Mouse (Mus musculus) frontal cortex, adult 2 months (tissue): Measurements from ENCODE around the gene Klhl26. TPM values are rescaled to one million over a fixed set of nuclear protein-coding genes. Genes with fewer than 3 reads are reported as not detected.
"Not testable (repeated sequence)": the region's sequence is repeated elsewhere in the genome, so short reads cannot be mapped to it uniquely, and the experiment has no call there.

Source experiments
- DNase-seq, 2 experiments: peaks; one replicate each; pipeline ENCODE4 v3.0.0; 2022; ENCODE audit warnings: low spot score in 1 of 2; ENCODE audit errors: extremely low spot score in 1 of 2
- polyA plus RNA-seq: library from polyadenylated mRNA; depleted of rRNA; stranded (reverse); fragments of >200 nt; gene quantifications from 2 replicates; pipeline ENCODE4 v1.2.3, GENCODE M21; 2012; rRNA removed

Klhl26 gene
- polyA plus RNA-seq = 59.4 and 59.6 TPM in 2 replicates

DNA sequence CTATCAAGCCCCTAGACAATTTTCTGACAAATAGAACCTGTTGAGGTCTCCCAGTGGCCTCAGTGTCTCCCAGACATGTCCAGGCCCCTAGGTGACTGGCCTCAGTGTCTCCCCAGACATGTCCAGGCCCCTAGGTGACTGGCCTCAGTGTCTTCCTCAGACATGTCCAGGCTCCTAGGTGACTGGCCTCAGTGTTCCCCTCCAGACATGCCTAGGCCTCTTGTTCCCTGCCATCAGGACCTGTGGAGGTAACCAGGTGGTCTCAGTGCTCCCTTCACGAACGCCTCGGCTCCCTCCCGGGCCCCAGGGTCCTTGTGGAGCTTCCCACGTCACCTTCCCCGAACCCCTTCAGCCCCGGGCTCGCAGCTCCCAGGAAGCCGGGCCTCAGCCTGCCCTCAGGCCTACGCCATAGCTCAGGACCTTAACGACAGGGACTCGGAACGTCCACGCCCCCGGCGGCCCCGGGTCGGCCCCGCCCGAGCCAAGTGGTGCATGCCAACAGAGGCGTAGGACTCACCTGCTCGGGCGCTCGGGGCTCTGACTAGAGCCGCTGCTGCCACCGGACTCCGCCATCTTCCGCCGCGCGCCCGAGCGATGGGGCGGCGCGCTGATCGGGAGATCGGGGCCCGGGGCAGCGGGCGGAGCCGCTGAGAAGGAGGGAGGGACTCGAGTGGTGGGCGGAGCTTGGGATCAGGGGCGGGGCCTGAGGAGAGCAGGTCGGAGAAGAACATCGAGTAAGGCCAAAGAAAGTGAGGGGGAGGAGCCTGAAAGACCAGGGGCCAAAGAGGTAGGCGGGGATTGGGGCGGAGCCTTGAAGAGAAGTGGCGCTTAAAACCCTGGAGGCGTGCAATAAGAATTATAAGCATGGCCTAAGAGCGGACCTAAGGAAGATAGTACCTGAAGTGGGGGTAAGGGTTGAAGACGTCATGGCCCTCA lies at the start of gene Klhl26:
Klhl26 (minus strand) TSS at position 636 of the 936 bp plus-strand sequence.
- DNase-seq = peak; percentile 80 to 90

DNA sequence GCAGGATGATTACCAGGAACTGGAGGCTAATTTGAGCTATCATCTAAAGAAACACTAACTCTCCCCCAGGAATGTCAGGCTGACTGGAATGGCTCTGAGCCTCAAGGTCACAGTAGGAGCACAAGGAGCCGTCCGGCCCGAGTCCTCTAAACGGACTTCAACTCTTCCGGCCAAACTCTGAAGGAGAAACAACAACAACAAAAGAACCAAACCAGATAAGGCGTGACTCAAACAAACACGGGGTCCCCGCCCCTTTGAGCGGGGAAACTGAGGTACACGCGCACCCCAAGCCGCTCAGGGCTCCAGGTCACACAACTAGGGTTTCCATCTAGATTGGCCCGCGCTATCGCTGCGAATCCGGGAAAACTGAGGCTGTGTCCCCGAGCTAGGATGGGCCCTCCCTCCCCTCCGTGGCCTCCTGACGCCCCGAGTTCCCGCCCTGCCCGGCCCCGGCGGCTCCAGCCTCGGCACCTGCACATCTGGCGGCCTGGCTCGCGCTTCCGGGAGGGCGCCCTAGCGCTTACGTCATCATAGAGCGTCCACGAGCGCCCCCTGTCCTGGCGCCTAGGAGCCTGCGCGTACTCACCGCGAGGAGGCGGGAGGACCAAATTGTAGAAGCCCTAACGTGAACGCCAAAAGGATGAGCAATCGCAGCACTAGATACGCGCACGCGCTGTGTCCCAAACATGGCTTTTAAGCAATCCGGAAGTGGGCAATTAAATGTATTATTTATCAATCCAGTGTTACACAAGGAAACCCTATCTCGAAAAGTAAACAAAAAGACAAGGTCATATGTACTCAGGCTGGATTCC lies 46.0 kb upstream of the Klhl26 start:
- DNase-seq = peak; percentile 92 to 97

DNA sequence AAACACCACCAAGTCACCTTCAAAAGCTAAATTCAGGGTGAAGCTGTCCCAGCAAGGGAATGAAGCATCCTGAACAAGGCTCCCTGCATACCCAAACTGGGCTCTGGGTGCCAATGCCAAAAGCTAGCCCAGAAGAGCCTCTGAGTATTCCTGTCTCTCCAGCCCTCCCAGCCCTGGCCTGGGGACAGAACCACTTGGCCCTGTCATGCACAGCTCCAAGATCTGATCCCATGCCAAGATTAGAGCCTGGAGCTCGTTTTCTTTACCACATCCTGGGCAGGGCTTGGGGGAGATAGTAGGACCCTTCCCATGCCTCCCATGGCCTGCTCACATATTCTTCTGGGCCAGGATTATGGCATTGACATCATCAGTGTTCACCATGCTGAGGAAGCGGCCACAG lies 42.8 kb upstream of the Klhl26 start:
- no peak for DNase-seq

DNA sequence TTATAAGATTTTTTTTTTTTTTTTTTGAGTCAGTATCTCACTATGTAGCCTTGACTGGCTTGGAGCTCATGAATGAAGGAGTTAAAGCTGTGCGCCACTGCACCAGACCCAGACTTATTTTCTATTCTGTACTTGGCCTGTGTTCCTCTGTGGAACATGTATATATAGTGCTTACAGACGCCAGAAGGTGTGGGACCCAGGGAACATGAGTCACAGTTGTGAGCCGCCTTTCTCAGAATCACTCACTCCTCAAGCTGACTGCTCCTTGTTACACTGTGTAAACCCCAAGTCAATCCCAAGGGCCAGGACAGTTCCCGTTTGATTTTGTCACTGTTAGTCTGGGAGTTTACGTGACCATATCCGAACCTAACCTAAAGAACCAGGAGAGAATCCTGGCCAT lies 42.3 kb upstream of the Klhl26 start:
- DNase-seq = peak in 1 of 2 experiments; percentile 51

DNA sequence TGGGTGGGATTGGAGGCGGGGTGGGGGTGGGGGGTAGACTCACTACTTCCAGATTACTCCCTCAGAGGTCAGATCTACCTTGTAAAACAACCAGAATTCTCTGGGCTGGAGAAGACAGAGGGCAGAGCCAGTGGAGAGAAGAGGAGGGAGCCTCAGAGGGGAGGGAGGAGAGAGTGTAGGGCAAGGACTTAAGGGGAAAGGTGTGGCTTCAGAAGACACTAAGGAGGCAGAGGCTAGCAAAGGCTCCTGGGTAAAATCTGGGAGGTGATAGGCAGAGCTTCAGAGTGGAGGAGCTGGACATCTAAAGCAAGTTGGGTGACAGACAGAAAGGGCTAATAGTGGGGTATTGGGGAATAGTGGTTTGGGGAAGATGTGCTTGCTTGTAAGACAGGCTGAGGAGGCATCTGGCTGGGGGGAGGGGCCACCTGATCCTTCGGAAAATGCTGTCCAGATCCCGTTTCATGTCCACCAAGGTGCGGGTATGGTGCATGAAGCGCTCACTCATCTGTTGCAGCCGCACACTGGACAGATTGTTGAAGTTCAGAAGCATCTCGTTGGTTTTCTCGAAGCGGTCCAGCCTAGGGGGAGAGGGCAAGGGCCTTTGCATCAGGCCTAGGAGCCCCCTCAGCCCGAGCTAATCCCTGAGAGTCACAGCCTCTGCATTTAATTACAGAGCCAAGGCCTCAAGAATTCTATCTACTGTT lies 41.3 kb upstream of the Klhl26 start:
- no peak for DNase-seq

DNA sequence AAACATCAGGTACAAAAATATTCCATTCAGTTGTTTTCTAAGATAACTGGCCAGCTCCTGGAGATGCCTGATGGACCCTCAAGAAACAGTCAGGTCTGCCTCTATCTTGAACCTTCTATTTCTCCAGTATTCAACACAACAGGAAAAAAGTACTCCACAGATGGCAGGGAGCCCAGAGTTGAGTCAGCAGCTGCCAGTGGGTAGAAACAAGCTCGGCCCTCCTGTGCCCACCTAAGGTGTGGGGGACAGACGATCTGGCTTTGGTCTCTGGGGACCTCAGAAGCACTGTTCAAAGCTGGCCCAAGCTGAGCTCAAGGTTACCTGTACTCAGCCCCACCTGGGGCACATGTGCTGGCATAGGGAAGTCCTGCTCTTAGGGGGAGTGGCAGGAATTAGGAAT lies 36.7 kb upstream of the Klhl26 start:
- peak in 1 of 2 experiments; percentile 78 for DNase-seq

DNA sequence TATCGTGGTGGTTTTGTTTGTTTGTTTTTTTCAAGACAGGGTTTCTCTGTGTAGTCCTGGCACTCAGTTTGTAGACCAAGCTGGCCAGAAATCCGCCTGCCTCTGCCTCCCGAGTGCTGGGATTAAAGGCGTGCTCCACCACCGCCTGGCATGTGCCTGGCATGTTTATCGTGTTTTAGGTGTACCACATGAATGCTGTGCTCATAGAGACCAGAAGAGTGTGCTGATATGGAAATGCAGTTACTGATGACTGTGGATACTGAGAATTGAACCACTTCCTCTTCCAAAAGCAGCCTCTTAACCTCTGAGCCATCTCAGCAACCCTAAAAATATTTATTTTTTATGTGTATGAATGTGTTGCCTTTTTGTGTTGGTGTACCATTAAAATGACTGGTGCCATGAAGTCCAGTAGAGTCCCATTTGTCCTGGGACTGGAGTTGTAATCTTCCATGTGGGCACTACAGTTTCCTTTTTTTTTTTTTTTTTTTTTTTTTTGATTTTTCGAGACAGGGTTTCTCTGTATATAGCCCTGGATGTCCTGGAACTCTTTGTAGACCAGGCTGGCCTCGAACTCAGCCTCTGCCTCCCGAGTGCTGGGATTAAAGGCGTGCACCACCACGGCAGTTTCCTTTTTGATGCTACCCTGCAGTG lies 35.6 kb upstream of the Klhl26 start:
- DNase-seq = no peak

DNA sequence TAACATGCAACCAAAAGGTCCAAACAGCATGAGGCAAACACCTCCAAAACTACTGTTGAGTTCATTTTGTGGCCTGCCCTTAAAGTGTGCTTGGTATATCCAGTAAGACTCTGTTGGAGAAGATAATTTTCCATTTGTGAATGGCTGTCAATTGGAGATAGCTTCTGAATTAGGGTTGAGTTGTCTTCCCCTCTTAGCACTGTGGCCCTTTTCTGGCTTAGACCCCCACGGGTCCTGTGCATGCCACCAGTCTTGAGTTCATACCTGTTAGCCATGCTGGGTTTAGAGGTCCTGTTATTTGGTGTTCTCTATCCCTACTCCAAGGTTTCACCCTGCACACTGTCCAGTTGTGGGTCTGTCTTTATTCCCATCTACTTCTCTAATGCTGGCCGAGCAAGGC lies 35.0 kb upstream of the Klhl26 start:
- DNase-seq = no peak

DNA sequence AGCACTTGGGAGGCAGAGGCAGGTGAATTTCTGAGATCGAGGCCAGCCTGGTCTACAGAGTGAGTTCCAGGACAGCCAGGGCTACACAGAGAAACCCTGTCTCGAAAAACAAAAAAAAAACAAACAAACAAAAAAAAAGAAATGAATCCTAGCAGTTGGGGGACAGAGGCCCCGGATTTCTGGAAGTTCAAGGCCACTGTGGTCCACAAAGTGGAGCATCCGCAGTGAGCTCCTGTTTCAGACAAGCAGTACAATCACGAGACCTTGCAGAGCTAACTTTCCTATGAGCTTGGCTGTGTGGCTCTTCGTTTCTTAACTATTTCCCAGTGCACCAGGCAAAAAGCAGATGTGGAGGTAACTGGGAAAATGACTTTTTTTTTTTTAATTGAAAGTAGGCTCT lies 34.4 kb upstream of the Klhl26 start:
- DNase-seq = not testable (repeated sequence)

DNA sequence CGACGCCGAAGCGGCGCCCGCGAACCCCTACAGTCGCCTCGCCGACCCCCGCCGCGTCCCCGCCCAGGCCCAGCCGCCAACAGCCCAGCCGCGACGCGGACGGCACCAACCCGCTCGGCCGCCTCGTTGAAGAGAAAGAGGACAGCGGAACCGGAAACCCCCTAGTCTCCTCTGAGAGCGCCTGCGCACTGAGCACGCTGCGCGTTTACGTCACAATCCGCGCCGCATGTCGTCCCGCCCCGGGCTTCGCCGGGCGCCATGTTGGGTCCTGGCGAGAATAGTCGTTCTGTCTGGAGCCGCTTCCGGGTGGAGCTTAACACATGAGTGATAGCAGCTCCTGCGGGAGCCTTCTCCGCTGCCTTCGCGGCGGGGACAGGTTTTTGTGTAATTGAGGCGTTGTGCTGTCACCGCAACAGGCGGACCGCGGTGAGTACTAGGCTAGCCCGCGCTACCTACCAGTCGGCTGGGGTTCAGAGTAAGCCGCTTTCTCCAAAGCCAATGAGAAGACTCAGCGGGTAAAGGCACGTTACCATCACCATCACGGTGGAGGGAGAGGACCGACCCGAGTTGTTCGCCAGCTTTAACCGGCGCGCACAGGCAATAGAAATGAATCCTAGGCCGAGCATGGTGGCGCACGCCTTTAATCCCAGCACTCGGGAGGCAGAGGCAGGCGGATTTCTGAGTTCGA lies 33.6 kb upstream of the Klhl26 start, which contains the start of gene Uba52:
Uba52 (minus strand) TSS at position 574 of the 688 bp plus-strand sequence.
- DNase-seq = peak; percentile 96 to 99

DNA sequence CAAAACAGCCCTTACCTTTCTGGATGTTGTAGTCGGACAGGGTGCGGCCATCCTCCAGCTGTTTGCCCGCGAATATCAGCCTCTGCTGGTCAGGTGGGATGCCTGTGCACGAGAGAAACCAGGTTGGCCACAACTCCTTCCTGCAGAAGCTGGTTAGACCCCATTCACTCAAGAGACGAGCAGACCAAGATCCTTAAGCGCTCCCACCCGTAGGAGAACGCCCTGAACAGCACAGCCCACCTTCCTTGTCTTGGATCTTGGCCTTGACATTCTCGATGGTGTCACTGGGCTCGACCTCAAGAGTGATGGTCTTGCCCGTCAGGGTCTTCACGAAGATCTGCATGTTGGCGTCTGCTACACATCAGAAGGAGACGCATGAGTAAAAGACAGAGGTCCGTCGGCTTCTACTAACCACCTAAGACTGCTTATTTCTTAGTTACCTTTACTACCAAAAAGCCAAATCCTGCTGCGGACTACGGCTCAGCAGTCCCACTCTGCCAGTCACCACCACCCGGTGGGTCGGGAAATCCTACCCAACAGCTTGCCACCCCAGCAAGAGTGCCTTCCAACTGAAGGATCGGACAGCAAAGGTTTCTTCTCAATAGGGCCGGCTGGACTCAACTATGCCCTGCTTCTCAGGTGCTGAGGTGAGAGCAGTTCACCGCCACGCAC lies 32.6 kb upstream of the Klhl26 start:
- DNase-seq = no peak

DNA sequence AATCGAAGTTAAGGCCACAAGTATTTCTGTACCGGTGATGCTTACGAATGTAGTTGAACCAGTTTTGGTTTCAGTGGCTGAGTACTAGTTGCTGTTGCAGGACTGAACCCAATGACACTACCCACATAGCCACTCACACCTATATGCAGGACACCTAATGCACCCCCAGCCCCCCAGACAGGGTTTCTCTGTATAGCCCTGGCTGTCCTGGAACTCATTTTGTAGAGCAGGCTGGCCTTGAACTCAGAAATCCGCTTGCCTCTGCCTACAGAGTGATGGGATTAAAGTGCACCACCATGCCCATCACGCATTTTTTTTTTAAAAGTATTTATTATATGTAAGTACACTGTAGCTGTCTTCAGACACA lies 30.2 kb upstream of the Klhl26 start:
- DNase-seq = no peak

DNA sequence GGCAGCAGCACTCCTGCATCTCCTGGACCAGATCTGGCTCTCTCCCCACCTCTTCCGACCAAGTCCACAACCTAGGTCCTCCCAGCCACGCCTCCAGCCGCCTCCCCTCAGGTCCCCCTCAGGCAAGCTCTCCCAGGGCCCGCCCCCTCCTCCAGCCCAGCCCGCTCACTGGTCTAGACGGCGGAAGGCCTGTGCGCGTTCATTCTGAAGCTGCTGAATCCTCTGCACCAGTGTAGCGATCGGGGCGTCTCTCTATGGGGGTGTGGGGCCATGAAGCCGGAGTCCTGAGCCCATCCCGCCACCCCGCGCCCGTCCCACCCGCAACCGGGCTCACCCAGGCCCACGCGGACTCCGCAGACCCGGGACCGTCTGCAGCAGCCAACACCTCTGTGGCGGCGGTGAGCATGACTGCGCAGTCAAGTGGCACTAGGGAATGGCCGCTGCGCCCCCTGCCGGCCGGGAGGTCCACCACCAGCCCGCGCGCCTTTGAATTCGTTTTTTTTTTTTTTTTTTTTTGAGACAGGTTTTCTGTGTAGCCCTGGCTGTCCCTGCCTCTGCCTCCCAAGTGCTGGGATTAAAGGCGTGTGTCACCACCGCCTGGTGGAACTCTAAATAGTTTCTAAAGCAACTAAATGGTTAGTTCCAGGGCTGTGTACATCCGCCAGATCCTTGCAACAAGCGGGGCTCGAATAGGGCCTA lies 29.7 kb upstream of the Klhl26 start, which contains the start of gene Rex1bd:
Rex1bd (minus strand) TSS at position 425 of the 699 bp plus-strand sequence.
- DNase-seq = peak; percentile 82 to 95

DNA sequence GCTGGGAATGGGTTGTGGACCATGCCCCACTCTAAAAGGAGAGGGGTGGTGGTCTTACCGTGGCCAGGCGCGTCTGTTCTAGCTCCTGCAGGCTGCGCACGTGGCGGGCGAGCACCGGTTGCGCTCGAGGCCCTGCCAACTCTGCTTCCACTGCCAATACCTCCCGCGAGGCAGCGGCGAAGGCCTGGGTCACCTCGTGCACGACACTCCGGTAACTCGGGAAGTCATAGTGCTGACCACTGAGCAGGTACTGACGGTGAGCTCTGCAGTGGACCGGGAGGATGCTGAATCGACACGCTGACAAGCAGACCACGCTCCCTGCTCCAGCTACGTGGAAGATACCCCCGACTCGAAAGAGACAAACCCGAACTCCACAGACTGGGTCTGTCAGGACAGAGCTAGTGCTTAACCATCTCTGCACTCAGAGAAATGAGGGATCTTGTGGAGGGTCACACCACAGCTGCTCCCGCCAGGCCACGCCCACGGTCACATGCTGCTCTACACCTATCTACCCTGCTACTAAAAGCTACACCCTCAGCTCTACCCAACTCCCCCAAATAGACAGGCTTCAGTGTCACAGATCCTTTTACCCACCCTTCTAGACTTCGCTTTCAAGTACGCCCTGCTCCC lies 29.0 kb upstream of the Klhl26 start:
- DNase-seq = no peak

DNA sequence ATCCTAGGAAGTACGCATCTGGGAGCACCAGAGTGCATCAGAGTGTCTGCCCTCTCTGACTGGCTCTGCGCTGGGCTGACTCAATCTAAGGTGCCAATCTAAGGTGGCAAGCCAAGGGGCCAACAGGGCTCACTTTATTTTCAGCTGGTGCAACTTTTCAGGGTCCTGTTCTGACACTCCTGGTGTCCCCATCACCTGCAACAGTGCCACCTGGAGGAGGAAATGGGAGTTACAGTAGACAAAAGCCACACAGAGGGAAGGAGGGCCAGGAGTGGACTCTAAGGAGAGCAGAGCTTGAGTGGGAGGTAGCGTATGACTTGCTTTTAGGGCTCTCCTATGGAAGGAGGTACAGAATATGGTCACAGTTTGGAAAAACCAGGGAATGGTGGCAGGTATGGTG lies 28.1 kb upstream of the Klhl26 start:
- DNase-seq = peak in 1 of 2 experiments; percentile 95

DNA sequence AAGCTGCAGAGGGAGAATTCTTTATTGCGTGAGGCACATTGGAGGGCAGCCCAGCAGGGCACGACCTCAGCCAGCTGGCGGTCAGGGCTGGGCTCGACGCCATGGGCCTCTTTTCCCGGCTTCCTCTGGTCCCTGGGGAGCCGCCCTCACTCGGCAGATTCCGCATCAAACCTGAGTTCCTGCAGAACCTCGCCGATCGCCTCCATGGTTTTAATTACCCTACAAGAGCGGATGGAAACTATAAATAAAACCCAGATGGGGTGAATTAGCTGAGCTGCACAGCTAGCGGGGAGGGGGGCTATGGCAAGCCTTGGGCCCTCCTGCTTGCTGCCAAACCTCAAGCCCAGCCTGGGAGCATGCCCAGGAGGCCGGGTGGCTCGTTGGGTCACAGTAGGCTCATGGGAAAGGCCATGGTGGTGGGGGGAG lies 27.5 kb upstream of the Klhl26 start:
- peak in 1 of 2 experiments; percentile 54 for DNase-seq

DNA sequence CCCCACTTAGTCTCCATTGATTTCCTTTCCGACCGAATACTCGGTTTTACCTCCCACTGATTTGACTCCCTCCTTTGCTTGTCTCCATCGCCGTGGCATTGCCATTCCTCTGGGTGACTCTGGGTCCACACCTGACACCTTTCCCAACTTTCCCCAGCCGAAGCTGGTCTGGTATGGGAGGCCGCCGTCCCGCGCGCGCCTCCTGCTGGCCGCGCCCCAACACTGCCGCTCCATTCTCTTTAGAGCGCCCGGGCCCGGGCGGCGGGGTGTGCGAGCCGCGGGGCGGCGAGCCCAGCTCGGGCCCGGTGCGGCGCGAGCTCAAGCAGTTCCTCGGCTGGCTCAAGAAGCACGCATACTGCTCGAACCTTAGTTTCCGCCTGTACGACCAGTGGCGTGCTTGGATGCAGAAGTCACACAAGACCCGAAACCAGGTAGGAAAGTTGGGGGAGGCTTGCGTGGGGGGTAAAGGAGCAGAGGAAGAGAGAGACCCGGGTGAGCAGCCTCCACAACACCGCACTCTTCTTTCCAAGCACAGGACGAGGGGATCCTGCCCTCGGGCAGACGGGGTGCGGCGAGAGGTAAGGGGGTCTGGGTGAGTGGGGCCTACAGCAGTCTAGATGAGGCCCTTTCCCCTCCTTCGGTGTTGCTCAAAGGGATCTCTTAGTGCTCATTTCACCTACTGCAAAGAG lies 26.4 kb upstream of the Klhl26 start:
- DNase-seq = peak in 1 of 2 experiments; percentile 63
